Mouse (Mus musculus): ENCODE data around the gene Sipa1. TPM values are rescaled to one million over a fixed set of nuclear protein-coding genes. Genes with fewer than 3 reads are reported as not detected.

The Sipa1 gene
- polyA plus RNA-seq, 1 experiment from 2014 or later = 18.4 TPM

- WGBS = 82% methylated on average over 9 of the region's 9 CpGs
- Histone ChIP-seq H3K36me3 (ENCODE audit: control insufficient read depth, insufficient read depth, low read length) (no peaks in the 10 kb centered on the region), H3K4me1 (replicated peaks; ENCODE audit: control insufficient read depth, insufficient read depth, low read length) (peaks cover 3% of the 10 kb centered on the region; the same call in 1 of the 2 replicates)
These were observed 31.4 kb downstream of the Sipa1 start for GRCm38 (mm10) chr19:5632120-5632519.

DNA sequence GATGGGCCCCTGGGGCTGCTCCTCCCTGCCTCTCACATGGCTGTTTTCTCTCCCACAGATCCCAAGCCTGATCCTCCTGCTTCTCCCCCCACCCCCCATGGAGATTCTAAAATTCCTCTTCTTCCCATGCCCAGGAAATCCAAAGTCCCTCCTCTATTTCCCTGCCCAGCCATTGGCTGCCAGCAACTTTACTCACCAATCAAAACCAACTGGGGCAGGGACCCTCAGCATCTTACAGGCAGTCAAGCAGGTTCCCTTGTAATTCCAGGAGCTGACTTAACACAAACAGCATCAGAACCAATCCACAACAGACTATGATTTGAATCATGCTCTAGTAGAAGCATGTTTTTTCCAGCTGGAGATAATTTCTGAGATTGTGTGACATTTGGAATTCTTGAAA lies 33.6 kb downstream of the Sipa1 start:
- no peaks in the 10 kb centered on the region for H3K9me3 ChIP-seq (ENCODE audit: control insufficient read depth, low read length)
- H3K9ac ChIP-seq (ENCODE audit: low read length) = no peak overlapping the region
- ATAC-seq (replicated peaks; ENCODE audit: low FRiP score) (no peak), DNase-seq (ENCODE audit: low spot score) (no peak)
- H3K4me3 ChIP-seq (ENCODE audit: low read depth, low read length) = no peak overlapping the region
- H3K27me3 ChIP-seq (ENCODE audit: control insufficient read depth, insufficient read depth, low read length) = no peaks in the 10 kb centered on the region
- H3K4me2 ChIP-seq (ENCODE audit: low read depth, low read length, severe bottlenecking) = no peak overlapping the region
- no peaks in the 10 kb centered on the region for H3K36me3 ChIP-seq (ENCODE audit: control insufficient read depth, insufficient read depth, low read length)
- no peak overlapping the region for H3K27ac ChIP-seq (ENCODE audit: low read depth, low read length)
- no peaks in the 10 kb centered on the region for H3K4me1 ChIP-seq (replicated peaks; ENCODE audit: control insufficient read depth, insufficient read depth, low read length)

More at GRCm38 (mm10) chr19:5632120-5632519, 31.4 kb downstream of the Sipa1 start:
- H3K9me3 ChIP-seq (ENCODE audit: control insufficient read depth, low read length) = no peaks in the 10 kb centered on the region
- H3K9ac ChIP-seq (ENCODE audit: low read length) = no peak overlapping the region
- H3K4me3 ChIP-seq (ENCODE audit: low read depth, low read length) = no peak overlapping the region
- no peak overlapping the region for H3K27ac ChIP-seq (ENCODE audit: low read depth, low read length)
- no peaks in the 10 kb centered on the region for H3K27me3 ChIP-seq (ENCODE audit: control insufficient read depth, insufficient read depth, low read length)
- H3K4me2 ChIP-seq (ENCODE audit: low read depth, low read length, severe bottlenecking) = no peak overlapping the region
- ATAC-seq (replicated peaks; ENCODE audit: low FRiP score) (no peak), DNase-seq (ENCODE audit: low spot score) (no peak)

GRCm38 (mm10) chr19:5625311-5625710 lies 38.2 kb downstream of the Sipa1 start:
- Histone ChIP-seq H3K4me2 (ENCODE audit: low read depth, low read length, severe bottlenecking) (no peak overlapping the region), H3K4me1 (replicated peaks; ENCODE audit: control insufficient read depth, insufficient read depth, low read length) (no peaks in the 10 kb centered on the region), H3K36me3 (ENCODE audit: control insufficient read depth, insufficient read depth, low read length) (no peaks in the 10 kb centered on the region), H3K27ac (ENCODE audit: low read depth, low read length) (no peak overlapping the region), H3K9ac (ENCODE audit: low read length) (no peak overlapping the region), H3K4me3 (ENCODE audit: low read depth, low read length) (no peak overlapping the region), H3K27me3 (ENCODE audit: control insufficient read depth, insufficient read depth, low read length) (no peaks in the 10 kb centered on the region), H3K9me3 (ENCODE audit: control insufficient read depth, low read length) (no peaks in the 10 kb centered on the region)
- DNase-seq (ENCODE audit: low spot score) (no peak), ATAC-seq (replicated peaks; ENCODE audit: low FRiP score) (no peak)
- WGBS = 87% methylated on average over 8 of the region's 8 CpGs

GRCm38 (mm10) chr19:5621884-5622283 lies 41.6 kb downstream of the Sipa1 start:
- 87% methylated on average over 5 of the region's 5 CpGs for WGBS
- H3K36me3 ChIP-seq (ENCODE audit: control insufficient read depth, insufficient read depth, low read length) = no peaks in the 10 kb centered on the region
- no peaks in the 10 kb centered on the region for H3K9me3 ChIP-seq (ENCODE audit: control insufficient read depth, low read length)
- H3K27ac ChIP-seq (ENCODE audit: low read depth, low read length) = no peak overlapping the region
- DNase-seq (ENCODE audit: low spot score) (no peak), ATAC-seq (replicated peaks; ENCODE audit: low FRiP score) (no peak)
- no peak overlapping the region for H3K4me2 ChIP-seq (ENCODE audit: low read depth, low read length, severe bottlenecking)
- H3K4me1 ChIP-seq (replicated peaks; ENCODE audit: control insufficient read depth, insufficient read depth, low read length) = no peaks in the 10 kb centered on the region
- H3K9ac ChIP-seq (ENCODE audit: low read length) = no peak overlapping the region
- no peak overlapping the region for H3K4me3 ChIP-seq (ENCODE audit: low read depth, low read length)
- H3K27me3 ChIP-seq (ENCODE audit: control insufficient read depth, insufficient read depth, low read length) = no peaks in the 10 kb centered on the region

- Histone ChIP-seq H3K27me3 (ENCODE audit: control insufficient read depth, insufficient read depth, low read length) (no peaks in the 10 kb centered on the region), H3K4me1 (replicated peaks; ENCODE audit: control insufficient read depth, insufficient read depth, low read length) (no peaks in the 10 kb centered on the region), H3K27ac (ENCODE audit: low read depth, low read length) (no peak overlapping the region), H3K36me3 (ENCODE audit: control insufficient read depth, insufficient read depth, low read length) (no peaks in the 10 kb centered on the region), H3K9me3 (ENCODE audit: control insufficient read depth, low read length) (no peaks in the 10 kb centered on the region), H3K9ac (ENCODE audit: low read length) (no peak overlapping the region), H3K4me3 (ENCODE audit: low read depth, low read length) (no peak overlapping the region), H3K4me2 (ENCODE audit: low read depth, low read length, severe bottlenecking) (no peak overlapping the region)
- DNase-seq (ENCODE audit: low spot score) = no peak
- ATAC-seq (replicated peaks; ENCODE audit: low FRiP score) = no peak
- WGBS = 85% methylated on average over 4 of the region's 4 CpGs
These were observed 43.5 kb downstream of the Sipa1 start for GRCm38 (mm10) chr19:5620007-5620406.

DNA sequence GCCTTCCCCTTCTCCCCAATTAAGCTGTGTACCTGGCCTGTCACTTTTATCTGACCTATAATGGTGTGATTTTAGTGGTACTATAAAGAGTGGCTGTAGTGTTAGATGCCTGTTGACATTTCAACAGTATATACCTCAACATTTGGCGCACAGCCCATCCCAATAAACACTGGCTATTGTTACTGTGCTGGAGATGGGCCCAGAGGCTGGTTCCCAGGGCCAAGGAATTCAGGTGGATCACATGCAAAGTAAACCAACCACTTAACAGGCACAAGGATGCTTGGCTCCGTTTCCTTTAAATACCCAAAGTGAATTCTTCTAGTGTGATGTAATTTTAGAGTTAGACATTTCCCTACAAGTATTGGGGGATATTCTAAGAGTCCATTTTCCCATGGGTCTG lies 48.6 kb downstream of the Sipa1 start:
- WGBS = 83% methylated on average over 2 of the region's 2 CpGs
- no peak overlapping the region for H3K9ac ChIP-seq (ENCODE audit: low read length)

GRCm38 (mm10) chr19:5612762-5613411 lies 50.6 kb downstream of the Sipa1 start:
- Histone ChIP-seq H3K9me3 (ENCODE audit: control insufficient read depth, low read length) (no peaks in the 10 kb centered on the region), H3K4me3 (ENCODE audit: low read depth, low read length) (no peak overlapping the region), H3K36me3 (ENCODE audit: control insufficient read depth, insufficient read depth, low read length) (no peaks in the 10 kb centered on the region; the same call in 1 of the 2 replicates), H3K27me3 (ENCODE audit: control insufficient read depth, insufficient read depth, low read length) (no peaks in the 10 kb centered on the region), H3K9ac (ENCODE audit: low read length) (no peak overlapping the region), H3K27ac (ENCODE audit: low read depth, low read length) (no peak overlapping the region), H3K4me2 (ENCODE audit: low read depth, low read length, severe bottlenecking) (no peak overlapping the region), H3K4me1 (replicated peaks; ENCODE audit: control insufficient read depth, insufficient read depth, low read length) (0 out of 2 replicates have a peak, but pooled peaks cover 4% of the 10 kb centered on the region)
- WGBS = 70% methylated on average over 3 of the region's 3 CpGs
- DNase-seq (ENCODE audit: low spot score) (no peak), ATAC-seq (replicated peaks; ENCODE audit: low FRiP score) (no peak)

More for the DNA sequence above, 48.6 kb downstream of the Sipa1 start:
- Histone ChIP-seq H3K4me2 (ENCODE audit: low read depth, low read length, severe bottlenecking) (no peak overlapping the region), H3K27ac (ENCODE audit: low read depth, low read length) (no peak overlapping the region), H3K36me3 (ENCODE audit: control insufficient read depth, insufficient read depth, low read length) (no peaks in the 10 kb centered on the region), H3K27me3 (ENCODE audit: control insufficient read depth, insufficient read depth, low read length) (no peaks in the 10 kb centered on the region), H3K9me3 (ENCODE audit: control insufficient read depth, low read length) (no peaks in the 10 kb centered on the region), H3K4me3 (ENCODE audit: low read depth, low read length) (no peak overlapping the region), H3K4me1 (replicated peaks; ENCODE audit: control insufficient read depth, insufficient read depth, low read length) (no peaks in the 10 kb centered on the region)
- no peak for ATAC-seq (replicated peaks; ENCODE audit: low FRiP score)
- no peak for DNase-seq (ENCODE audit: low spot score)

DNA sequence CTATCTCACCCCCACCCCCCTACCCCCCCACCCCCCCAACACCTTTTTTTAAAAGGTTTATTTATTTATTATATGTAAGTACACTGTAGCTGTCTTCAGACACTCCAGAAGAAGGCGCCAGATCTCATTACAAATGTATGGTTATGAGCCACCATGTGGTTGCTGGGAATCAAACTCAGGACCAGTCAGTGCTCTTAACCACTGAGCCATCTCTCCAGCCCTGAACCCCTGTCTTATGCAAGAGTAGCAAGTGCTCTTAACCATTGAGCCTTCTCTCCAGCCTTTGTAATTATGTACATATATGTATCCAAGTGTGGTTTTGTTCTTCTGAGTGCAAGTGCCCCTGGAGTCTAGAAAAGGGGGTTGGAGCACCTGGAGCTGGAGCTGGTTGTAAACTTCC lies 51.5 kb downstream of the Sipa1 start:
- Histone ChIP-seq H3K27me3 (ENCODE audit: control insufficient read depth, insufficient read depth, low read length) (no peaks in the 10 kb centered on the region), H3K9ac (ENCODE audit: low read length) (no peak overlapping the region), H3K4me2 (ENCODE audit: low read depth, low read length, severe bottlenecking) (no peak overlapping the region), H3K27ac (ENCODE audit: low read depth, low read length) (no peak overlapping the region), H3K4me1 (replicated peaks; ENCODE audit: control insufficient read depth, insufficient read depth, low read length) (0 out of 2 replicates have a peak, but pooled peaks cover 4% of the 10 kb centered on the region), H3K9me3 (ENCODE audit: control insufficient read depth, low read length) (no peaks in the 10 kb centered on the region), H3K4me3 (ENCODE audit: low read depth, low read length) (no peak overlapping the region), H3K36me3 (ENCODE audit: control insufficient read depth, insufficient read depth, low read length) (no peaks in the 10 kb centered on the region; the same call in 1 of the 2 replicates)
- ATAC-seq (replicated peaks; ENCODE audit: low FRiP score) = no peak
- WGBS = 86% methylated on average over 1 of the region's 1 CpGs
- DNase-seq (ENCODE audit: low spot score) = no peak

Measured in forebrain, embryonic 11.5 days (tissue).